Mouse (Mus musculus): ENCODE data around the gene Prdm16.

DNA sequence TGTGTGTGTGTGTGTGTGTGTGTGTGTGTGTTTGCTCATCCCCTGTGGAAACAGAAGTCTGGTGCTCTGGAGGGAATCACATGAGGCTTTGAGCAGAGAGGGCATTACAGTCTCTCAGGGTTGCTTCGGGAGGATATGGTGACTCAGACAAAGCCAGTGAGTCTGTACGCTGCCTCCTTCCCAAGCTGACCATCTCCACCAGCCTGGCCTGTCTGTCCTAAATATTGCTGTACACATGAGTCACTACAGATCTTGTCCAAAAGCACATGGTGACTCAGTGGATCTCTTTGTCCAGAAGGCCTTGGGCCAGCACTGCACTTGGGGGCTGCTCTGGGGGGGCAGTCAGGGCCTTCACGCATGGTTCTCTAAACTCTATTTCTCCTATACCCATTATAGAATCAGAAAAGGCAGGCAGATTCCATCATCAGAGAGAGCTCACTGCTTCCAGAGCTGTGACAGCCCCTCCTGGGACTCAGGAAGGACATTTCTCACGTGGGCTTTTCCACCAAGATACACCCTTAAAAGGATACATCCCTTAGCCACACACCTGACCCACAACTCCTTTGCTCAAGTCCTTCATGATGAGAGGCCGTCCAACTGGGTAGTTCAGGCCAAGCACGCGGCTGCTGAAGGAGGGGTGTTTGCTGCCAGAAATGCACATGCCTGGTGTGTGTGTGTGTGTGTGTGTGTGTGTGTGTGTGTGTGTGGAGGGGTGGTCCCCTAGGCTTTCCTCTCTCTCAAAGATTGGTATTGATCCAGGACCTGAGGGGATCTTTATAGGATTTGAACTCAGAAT, 114.6 kb downstream of the Prdm16 start:
- TF ChIP-seq POLR2A (IDR thresholded peaks at IDR 0.05; ENCODE audit: borderline replicate concordance, insufficient read depth, low read length) = no peak
- TF ChIP-seq CTCF (IDR thresholded peaks at IDR 0.05; ENCODE audit: borderline replicate concordance, insufficient read depth, low read depth, low read length) = no peak

Measured in cerebellum, adult 2 months (tissue).